Mouse (Mus musculus): ENCODE data around the gene Itpr3.

- TF ChIP-seq POLR2A (IDR thresholded peaks at IDR 0.05; ENCODE audit: borderline replicate concordance, extremely low read depth, low read depth, low read length): no peak
- TF ChIP-seq CTCF (IDR thresholded peaks at IDR 0.05; ENCODE audit: insufficient read depth, low read length): no peak
Measured at GRCm38 (mm10) chr17:27081868-27082267, 24.8 kb downstream of the Itpr3 start.

All from lung, adult 2 months (tissue).